Mouse (Mus musculus): ENCODE results near the gene Vmn1r149.
"Not testable (repeated sequence)": the region's sequence is repeated elsewhere in the genome, so short reads cannot be mapped to it uniquely, and the experiment has no call there.

Vmn1r149 gene

DNA sequence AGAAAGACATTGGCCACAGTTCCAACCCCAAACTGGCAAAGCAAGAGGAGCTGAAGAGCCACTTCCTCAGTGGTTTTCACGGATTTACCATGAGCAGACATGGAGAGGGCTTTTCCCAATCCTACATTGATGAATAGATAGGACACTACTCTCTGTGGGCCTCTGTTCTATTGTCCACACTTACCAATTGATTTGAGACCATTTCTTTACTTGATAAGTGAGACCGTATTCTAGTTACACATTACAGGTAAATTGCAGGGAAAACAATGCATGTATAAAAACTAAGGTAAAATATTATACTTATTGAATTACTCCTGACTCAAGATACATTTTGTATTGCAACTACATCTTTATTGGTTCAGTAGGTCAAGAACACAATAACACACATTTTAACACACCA, at the start of gene Vmn1r149:
Gene Vmn1r149, minus strand, starts transcription at position 101 of the 400 bp plus-strand sequence.
- not testable (repeated sequence) for DNase-seq (ENCODE audit: low read depth, low spot score)

DNA sequence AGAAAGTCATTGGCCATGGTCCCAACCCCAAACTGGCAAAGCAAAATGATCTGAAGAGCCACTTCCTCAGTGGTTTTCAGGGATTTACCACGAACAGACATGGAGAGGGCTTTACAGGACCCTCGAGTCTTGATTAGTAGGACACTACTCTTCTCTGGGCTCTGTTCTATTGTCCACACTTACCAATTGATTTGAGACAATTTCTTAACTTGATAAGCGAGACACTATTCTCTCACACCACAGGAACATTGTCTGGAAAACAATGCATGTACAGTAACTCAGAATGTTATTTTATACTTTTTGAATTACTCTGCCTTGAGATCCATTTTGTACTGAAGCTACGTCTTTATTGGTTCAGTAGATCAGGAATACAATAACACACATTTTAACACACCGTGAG, 25.9 kb upstream of the Vmn1r149 start, which contains the start of gene Gm10665:
Gene Gm10665, minus strand, starts transcription at position 101 of the 400 bp plus-strand sequence.
- not testable (repeated sequence) for DNase-seq (ENCODE audit: low read depth, low spot score)

DNA sequence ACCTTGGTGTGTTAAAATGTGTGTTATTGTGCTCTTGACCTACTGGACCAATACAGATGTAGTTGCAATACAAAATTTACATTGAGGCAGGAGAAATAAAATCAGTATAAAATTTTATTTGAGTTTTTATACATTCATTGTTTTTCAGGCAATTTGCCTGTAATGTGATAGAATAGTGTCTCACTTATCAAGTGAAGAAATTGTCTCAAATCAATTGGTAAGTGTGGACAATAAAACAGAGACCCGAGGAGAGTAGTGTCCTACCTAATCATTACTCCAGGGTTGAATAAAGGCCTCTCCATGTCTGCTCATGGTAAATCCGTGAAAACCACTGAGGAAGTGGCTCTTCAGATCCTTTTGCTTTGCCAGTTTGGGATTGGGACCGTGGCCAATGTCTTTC, 24.7 kb downstream of the Vmn1r149 start, which contains the start of gene Vmn1r148:
Gene Vmn1r148, plus strand, starts transcription at position 301 of the 400 bp plus-strand sequence.
- not testable (repeated sequence) for DNase-seq (ENCODE audit: low read depth, low spot score)

Data from CD4-positive helper T cell, adult 2 months (primary cell).